Mouse (Mus musculus): Measurements from ENCODE around the gene Cela3a. TPM values are rescaled to one million over a fixed set of nuclear protein-coding genes. Genes with fewer than 3 reads are reported as not detected.

Gene Cela3a
- total RNA-seq, 4 experiments from 2014 or later = not detected

DNA sequence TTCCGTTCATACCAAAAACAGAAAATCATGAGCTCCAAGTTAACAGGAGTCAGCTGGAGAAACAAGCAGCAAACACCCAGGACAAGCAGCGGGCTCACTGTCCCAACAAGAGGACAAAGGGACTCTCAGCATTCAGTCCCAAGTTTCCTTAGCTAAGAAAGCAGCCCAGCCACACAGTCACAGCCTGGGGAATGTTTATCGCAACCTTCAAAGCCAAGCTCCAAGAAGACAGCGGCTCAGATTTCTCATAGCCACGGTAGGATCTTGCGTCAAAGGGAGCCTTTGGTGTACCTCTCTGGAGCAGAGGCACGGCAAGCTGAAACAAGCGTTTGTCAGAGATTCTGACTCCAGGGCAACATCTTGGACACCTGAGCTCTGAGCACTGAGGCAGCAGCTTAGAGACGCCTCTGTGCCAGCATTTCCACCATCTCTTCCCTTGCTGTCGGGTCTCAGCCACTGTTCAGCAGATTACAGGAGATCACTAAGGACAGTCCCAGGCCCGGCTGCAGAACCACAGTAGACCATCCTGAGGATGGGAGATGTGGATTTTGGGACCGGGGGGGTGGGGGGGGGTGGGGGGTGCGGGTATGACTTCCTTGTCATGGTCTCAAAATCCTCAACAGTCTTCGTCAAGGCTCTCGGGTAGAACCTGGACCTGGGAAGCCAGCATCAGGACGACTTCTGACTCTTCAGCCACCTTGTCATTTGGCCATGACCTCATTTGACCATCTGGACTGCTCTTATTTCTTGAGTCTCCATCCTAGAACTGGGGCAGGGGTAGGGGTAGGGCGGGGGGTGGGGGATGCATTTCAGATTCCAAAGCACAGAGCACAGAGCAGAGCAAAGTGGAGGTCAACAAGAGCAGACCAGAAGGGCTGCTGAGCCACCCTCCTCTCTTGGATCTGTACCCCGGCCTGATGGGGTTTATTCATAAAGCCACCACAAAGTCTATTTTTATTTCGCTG, 34.0 kb downstream of the Cela3a start:
- no peak for DNase-seq (ENCODE audit: low spot score)

DNA sequence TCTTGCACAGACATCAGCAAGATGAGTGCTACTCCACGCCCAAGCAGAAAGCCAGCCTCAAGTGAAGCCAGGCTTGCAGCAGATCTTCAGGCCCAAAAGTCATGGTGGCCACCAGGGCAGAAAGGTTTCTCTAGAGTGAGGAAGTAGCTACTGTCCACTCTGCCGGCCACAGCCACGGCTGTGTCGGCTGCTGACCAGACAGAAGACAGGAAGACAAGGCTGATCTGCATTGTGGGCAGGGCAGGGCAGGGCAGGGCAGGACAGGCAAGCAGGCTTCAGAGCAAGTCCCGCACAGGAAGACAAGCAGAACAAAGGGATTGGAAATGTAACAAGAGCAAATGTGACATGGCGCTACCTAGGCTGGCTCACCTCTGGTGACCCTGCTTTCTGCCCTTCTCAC, 35.9 kb downstream of the Cela3a start:
- no peak for DNase-seq (ENCODE audit: low spot score)

DNA sequence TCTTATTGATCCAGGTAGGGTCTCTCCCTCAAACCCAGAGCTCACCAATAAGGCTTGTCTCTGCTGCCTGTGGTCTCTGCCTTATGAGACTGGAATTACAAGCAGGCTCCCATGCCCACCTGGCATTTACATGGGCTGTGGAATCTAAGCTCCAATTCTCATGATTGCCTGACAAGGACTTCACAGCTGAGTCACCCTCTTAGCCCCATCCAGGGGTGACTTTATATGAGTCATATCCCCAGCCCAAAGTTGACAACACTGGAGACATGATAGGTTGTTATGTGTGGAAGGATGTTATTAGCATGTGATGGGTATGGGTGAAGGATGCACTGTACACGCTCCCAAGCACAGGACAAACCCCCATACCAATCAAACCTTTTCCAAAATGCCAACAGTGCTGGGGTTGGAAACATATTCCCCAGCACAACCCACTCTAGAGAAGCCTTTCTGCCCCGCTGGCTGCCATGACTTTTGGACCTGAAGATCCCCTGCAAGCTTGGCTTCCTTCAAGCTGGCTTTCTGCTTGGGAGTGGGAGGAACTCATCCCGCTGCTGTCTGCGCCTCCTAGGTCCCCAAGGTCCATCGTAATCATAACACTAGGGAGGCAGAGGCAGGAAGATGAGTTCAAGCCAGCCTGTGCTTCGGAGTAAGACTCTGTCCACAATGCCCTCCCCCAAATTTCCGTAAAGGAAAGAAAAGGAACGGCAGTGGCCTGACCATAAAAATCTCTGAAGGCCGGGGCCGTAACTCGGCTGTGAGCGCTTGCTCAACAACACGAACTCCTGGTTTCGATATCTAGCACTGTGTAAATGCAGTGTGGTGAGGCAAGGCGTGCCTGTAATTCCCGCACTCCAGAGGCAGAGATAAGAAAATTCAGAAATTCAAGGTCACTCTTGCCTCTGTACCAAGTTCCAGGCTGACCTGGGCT, 37.7 kb downstream of the Cela3a start:
- no peak for DNase-seq (ENCODE audit: low spot score)

DNA sequence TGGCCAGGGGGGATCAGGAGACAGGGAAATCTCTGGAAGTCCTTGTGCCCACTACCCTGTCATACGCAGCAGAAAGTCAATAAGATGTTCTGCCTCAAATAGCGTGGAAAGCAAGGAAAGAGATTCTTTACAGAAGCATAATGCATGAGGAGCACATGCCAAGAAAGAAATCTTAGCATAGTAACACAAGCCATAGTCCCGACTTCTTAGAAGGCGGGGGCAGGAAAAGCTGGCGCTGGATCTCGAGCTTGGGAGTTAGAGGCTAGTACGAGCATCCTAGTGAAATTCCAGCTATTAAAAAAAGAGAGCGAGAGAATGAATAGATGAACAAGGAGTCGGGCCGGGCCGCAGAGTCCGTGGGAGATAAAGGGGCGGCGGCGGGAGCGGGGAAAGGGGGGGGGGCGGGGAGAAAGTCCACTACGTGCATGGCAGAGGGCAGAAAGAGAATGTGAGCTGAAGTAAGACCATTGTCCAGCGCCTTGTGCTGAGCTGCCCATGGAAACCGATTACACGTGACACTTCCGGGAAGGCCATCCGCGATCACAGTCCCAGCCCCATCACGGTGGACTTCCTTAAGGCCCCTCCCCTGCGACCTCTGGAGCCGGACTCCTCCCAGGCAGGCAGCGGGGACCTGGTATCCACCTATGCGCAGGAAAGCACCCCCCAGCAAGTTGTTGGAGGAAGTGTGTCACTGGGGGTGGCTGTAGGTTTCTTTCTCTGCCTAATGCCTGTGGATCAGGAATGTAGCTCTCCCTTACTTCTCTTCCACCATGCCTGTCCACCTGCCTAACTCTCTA, 39.4 kb downstream of the Cela3a start:
- DNase-seq (ENCODE audit: low spot score) = peak; percentile 73

DNA sequence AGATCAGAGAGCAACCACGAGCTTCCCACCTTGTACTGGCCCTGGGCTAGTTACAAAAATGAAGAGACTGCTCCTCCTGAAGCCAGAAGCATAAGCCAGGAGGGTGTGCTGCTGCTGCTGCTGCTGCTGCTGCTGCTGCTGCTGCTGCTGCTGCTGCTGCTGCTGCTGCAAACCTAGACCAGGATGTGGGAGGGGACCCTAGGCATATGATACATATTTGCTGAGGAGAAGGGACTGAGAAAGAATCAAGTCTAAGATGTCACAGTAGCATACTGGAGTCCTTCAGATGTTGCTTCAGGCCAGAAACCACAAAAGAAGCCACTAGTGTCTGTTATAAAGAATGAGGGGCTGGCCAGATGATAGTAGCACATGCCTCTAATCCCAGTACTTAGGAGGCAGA, 41.4 kb downstream of the Cela3a start:
- DNase-seq (ENCODE audit: low spot score) = no peak

DNA sequence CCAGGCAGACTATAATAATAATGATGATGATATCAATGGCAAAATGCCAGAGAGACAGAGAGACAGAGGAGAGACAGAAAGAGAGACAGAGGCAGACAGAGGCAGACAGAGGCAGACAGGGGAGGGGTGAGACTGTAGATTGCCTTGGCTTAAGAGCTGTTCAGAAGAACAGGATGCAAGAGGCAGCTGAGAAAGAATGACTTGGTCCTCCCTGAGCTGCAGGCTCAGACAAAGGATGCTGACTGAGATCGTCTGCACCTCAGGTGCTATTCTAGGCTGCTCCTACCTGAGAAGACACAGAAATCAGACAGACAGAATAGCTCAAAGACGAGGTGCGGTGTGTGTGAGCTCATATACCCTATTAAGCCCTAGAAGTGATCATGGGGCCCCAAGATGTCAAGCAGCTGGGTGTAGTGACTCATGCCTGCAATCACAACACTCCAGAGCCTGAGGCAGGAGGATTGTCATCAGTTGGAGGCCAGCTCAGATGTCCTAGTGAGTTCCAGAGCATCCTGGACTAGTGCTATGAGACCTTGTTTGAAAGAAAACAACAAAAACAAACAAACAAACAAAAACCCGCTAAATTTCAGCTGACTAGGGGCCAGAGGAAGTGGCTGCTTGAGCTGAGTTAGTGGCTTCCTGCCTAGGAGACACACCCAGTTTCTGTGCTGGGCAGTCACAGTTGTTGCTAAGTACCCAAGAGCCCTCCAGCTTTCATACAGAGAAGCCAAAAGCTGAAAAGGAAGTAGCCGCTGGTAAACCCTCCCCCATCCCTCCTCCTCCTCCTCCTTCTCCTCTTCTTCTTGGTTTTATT, 42.1 kb downstream of the Cela3a start:
- DNase-seq (ENCODE audit: low spot score) = peak; percentile 71

DNA sequence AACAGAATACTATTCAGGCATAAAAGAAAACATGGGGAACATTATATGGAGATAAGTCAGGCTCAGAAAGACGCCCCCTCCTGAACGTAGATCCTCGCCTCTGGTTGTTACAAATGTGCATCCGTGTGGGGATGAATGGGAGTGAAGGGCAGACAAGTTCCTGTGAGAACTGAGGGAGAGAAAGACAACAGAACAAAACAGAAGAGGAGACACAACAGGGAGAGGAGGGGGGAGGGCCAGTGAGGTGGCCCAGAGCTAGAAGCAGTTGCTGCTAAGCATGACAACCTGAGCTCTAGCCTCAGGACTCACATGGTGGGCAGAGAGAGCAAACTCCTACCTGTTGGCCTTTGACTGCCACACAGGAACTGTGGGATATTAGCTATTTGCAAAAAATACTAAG, 43.5 kb downstream of the Cela3a start:
- no peak for DNase-seq (ENCODE audit: low spot score)

DNA sequence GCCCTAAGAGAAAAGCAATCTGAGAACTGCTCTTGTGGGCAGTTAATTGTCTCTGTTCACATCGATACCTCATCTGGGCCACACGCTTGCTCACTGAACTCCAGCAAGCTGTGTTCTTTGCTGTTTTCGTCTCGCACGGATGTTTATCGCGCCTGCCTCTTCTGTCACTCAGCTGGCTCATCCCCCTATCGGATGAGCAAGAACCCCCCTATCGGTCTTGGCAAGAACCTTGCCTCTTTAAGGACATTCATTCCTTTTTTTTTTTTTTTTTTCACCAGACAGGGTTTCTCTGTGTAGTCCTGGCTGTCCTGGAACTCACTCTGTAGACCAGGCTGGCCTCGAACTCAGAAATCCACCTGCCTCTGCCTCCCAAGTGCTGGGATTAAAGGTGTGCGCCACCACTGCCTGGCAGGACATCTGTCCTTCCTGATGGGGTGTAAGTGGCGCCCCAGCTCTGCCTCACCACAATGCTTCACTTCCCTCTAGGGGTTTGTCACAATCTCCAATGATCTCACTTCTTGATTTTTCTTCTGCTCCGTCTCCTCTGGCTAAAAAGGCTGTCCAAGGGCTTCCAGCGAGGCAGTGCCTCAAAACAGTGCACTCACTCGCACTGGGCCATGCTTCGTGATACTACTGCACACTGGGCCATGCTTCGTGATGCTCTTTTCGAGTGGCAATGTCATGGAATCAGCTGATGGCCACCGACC, 44.1 kb downstream of the Cela3a start:
- DNase-seq (ENCODE audit: low spot score) = peak; percentile 26

DNA sequence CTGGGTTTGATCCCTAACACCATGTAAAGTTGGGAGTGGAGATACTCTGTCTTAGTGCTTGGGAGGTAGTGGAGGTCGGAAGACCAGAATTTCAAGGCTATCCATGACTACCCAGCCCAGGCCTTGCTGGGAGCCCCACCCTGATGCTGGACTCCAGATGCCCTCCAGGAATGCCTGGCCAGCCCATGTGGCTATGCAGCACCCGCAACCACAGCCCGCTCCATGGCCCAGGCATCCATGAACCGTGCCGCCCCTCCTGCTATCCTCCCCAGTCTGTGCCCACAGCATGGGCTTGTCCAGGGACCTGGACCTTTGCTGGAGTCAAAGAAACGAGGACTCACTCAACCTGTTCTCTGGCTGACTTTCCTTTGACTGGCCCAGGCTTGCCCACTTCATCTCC, 44.8 kb downstream of the Cela3a start:
- DNase-seq (ENCODE audit: low spot score) = no peak

DNA sequence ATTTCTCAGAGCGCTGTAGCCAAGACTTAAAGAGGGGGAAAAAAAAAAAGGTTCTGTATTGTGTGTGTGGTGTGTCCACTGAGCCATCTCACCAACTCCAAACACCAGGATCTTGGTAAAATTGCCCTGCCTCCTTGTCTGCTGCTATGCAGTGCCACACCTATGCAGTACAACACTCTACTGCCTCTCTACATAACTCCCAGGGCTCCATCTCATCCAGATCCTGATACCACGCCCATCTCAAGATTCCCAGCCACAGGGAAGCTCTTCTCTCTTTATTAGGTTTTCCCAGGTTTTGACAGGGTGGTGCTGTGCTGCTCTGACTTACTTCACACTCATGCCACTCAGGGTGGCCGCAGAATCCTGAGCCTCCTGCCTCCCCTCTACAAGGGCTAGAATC, 48.6 kb downstream of the Cela3a start:
- DNase-seq (ENCODE audit: low spot score) = no peak

DNA sequence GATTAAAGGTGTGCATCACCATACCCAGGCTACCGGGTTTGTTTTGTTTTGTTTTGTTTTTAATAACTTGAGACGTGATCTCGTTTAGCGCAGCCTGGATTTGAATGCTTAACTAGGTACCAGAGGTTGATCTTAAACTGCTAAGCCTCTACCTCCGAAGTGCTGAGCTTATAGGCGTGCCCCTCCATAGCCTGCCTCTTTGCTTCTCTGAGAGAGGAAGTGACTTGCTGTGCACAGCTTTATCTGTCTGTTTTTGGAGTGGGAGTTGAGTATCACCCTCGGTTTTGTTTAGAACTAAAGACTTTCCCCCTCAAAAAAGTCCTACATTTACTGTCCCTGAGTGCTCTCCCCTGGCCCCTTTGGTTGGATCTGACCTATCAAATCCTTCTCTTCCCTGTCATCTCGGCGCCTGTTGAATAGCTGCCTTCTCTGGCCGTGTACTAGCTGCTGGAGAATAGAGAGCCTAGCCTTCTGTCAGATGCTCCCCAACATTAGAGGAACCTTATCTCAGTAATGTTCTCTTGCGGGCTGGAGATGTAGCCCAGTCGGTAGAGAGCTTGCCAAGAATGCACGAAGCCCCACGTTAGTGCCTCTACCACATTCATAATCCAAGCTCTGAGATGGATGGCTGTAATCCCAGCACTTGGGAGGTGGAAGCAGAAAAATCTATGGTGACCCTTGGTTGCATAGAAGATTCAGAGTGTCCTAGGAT, 51.1 kb downstream of the Cela3a start:
- no peak for DNase-seq (ENCODE audit: low spot score)

DNA sequence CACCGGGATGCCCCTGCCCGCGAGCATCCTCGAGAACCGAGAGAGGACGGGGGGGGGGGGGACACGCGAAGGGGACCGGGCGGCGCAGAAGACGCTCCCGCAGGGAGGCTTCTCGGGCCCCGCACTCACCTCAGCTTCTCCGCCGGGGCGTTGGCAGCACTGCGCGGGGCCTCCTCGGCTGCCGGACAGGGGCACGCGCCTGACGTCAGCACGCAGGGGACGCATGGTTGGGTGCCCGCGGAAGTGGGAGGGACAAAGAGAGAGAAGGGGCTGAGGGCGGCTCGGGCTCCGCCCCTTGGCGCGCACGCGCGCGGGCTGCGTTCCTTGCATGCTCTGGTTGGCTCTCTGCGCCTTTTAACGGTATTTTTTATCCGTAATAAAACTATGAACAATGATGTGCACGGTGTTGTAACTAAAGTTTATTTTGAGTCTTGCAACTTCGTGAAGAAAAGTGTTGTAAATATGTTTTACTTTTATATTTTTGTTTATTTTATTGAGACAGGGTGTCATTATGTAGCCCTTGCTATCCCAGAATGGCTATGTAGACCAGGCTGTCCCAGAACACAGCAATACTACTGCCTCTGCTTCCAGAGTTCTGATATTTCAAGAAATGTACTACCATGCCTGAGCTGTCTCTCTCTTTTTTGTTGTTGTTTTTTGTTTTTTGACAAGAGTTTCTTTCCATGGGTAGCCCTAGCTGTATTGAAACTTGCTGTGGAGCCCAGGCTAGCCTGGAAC, 51.9 kb downstream of the Cela3a start, which contains the start of gene Cdc42:
Gene Cdc42, minus strand, starts transcription at position 204 of the 738 bp plus-strand sequence.
- peak; percentile 98 for DNase-seq (ENCODE audit: low spot score)

DNA sequence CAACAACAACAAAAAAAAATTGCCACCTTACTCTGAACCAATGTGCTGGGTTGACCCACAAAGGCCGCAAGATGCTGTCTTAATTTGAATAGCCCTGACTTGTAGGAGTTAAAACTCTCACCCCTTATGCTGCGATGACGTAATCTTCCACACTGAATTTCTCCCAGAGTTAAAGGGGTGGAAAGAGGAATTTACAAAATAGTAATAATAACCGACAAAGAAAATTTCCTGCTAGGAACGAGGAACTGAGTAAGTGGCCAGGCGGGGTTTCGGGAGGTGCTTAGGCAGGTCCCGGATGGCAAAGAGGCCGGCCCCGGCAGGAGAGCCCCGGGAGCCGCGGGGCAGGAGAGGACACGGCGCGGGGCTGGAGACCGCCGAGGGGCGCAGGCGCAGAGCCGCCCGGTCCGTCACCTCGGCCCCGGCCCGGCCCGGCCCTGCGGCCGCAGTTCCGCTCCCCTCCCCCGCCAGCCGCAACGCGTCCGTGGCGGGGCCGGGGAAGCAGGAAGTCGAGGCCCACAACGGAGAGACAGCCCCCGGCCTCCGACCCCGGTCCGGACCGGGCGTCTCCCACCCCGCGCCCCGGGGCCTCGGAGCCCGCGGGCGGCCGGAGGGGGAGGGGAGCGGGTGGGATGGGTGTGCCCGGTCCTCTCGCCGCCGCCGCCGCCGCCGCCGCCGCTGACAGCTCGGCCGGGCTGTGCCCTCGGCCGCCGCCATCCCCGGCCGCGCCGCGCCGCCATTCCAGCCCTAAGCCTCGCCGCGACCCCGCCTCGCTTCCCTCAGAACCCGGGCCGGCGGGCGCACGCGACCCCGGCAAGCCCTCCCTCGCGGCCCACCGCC, 52.7 kb downstream of the Cela3a start:
- peak; percentile 73 for DNase-seq (ENCODE audit: low spot score)

All from heart, adult 8-10 months (tissue).